Mouse (Mus musculus): Measurements from ENCODE around the gene Cfl2.
A peak's percentile ranks its signal among the peaks of the same experiment; 100 is the strongest.

Gene Cfl2

GRCm38 (mm10) chr12:54829876-54830275, 32.8 kb downstream of the Cfl2 start:
- no peak for DNase-seq

- no peak for DNase-seq
Measured at GRCm38 (mm10) chr12:54828043-54828442, 34.6 kb downstream of the Cfl2 start.

- no peak for DNase-seq
Measured at GRCm38 (mm10) chr12:54825202-54825601, 37.5 kb downstream of the Cfl2 start.

- no peak for DNase-seq
Measured at GRCm38 (mm10) chr12:54822836-54823426, 39.7 kb downstream of the Cfl2 start.

- DNase-seq = peak; percentile 36 to 45
Measured at GRCm38 (mm10) chr12:54820684-54821161, 42.0 kb downstream of the Cfl2 start.

DNA sequence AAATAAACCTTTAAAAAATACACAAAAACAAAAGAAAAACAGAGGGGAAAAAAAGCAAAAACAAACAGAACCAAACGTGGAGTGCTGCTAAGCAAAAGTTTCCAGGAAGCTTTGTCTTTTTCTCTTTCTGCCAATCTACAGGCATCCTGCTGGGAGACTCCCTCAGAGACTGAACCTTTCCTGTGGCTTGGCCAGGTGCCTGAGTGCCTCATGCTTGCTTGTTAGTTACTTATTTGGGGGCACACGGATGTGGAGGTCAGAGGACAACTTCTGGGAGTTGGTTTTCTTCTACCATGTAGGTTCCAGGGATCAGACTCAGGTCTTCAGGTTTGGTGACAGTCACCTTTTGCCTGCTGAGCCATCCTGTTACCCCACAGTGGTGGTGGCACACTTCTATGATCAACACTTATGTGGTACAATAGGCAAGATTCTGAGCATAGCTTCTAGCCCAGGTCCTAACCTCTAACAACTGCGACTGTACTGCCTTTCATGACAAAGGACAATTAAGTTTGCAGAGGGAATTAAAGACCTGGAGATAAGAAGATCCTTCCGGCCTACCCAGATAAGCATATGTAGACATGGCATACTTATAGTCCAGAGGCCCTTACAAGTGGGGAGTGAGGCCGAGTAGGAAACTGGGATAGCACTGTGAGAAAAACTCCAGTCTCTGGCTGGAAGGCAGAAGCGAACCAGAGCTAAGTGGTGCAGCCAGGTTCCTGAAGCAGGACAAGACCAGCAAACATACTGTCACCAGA, 43.3 kb downstream of the Cfl2 start:
- DNase-seq = no peak

GRCm38 (mm10) chr12:54810142-54810541, 52.5 kb downstream of the Cfl2 start:
- DNase-seq = no peak

Data from B cell, adult 2 months (primary cell).